Mouse (Mus musculus): ENCODE data around the gene Gmcl1. TPM values are rescaled to one million over a fixed set of nuclear protein-coding genes. Genes with fewer than 3 reads are reported as not detected.

Gmcl1 gene
- total and polyA plus RNA-seq, 3 experiments, result 15.9 to 67.0 (median 21.5) TPM

- no peak for TF ChIP-seq GABPA (IDR thresholded peaks at IDR 0.05; ENCODE audit: low read depth, low read length)
- peak; percentile 67; the same call in 1 of the 2 replicates for TF ChIP-seq POLR2AphosphoS2 (IDR thresholded peaks at IDR 0.05; ENCODE audit: low read length)
These were observed 63.9 kb downstream of the Gmcl1 start (continued) for GRCm38 (mm10) chr6:86669240-86669727.

GRCm38 (mm10) chr6:86668580-86669239, 64.5 kb downstream of the Gmcl1 start, which contains the start of gene Mxd1:
TSS of gene Mxd1 (minus strand) at chr6:86669161.
- Histone ChIP-seq H3K4me1 (ENCODE audit: control insufficient read depth in 1 of 2, insufficient read depth in 2 of 2, low read length in 2 of 2) (peaks cover 12 to 22% of the 10 kb centered on the region in 2 experiments), H3K4me3 (ENCODE audit: control insufficient read depth in 1 of 2, insufficient read depth in 1 of 2, low read depth in 2 of 2, low read length in 2 of 2) (peak within 1 kb of the TSS; percentile 85 to 89), H3K79me2 (ENCODE audit: control insufficient read depth, insufficient read depth, low read length, poor library complexity) (peaks cover 3% of the 10 kb centered on the region), H3K36me3 (ENCODE audit: control insufficient read depth in 1 of 2, insufficient read depth in 2 of 2, low read length in 2 of 2) (peaks cover 0 to 19% of the 10 kb centered on the region in 2 experiments; a peak in 2 of 4 replicates), H3K27ac (ENCODE audit: control insufficient read depth, low read depth, low read length) (no peak within 1 kb of the TSS; the same call in 1 of the 2 replicates), H3K27me3 (ENCODE audit: control insufficient read depth in 1 of 2, insufficient read depth in 2 of 2, low read length in 2 of 2) (no peaks in the 10 kb centered on the region), H3K9me3 (replicated peaks; ENCODE audit: insufficient read depth, low read length) (no peaks in the 10 kb centered on the region), H3K9ac (ENCODE audit: control insufficient read depth, low read depth, low read length, poor library complexity, severe bottlenecking) (peak within 1 kb of the TSS; percentile 84)
- DNase-seq (ENCODE audit: low read depth, low spot score), result no peak
- no peak; the same call in 1 of the 2 replicates for TF ChIP-seq MAX (IDR thresholded peaks at IDR 0.05; ENCODE audit: low read length)
- peak; percentile 46 to 84; a peak in 3 of 4 replicates for TF ChIP-seq POLR2A (IDR thresholded peaks at IDR 0.05; ENCODE audit: control insufficient read depth in 1 of 2, insufficient read depth in 1 of 2, low read depth in 1 of 2, low read length in 2 of 2, poor library complexity in 1 of 2)
- TF ChIP-seq HCFC1 (IDR thresholded peaks at IDR 0.05; ENCODE audit: low read depth, low read length), result 0 out of 2 replicates have a peak, but pooled peaks have one; percentile 12
- peak; percentile 54; the same call in 1 of the 2 replicates for TF ChIP-seq NELFE (IDR thresholded peaks at IDR 0.05; ENCODE audit: low read depth, low read length)
- 0 out of 2 replicates have a peak, but pooled peaks have one; percentile 47 for TF ChIP-seq MXI1 (IDR thresholded peaks at IDR 0.05; ENCODE audit: low read depth, low read length)

- peaks cover 12 to 22% of the 10 kb centered on the region in 2 experiments for H3K4me1 ChIP-seq (ENCODE audit: control insufficient read depth in 1 of 2, insufficient read depth in 2 of 2, low read length in 2 of 2)
- H3K4me3 ChIP-seq (ENCODE audit: control insufficient read depth in 1 of 2, insufficient read depth in 1 of 2, low read depth in 2 of 2, low read length in 2 of 2), result no peak overlapping the region
- peak; percentile 16 for DNase-seq (ENCODE audit: low read depth, low spot score)
- 0 out of 2 replicates have a peak overlapping the region, but pooled peaks have one; percentile 99 for H3K27ac ChIP-seq (ENCODE audit: control insufficient read depth, low read depth, low read length)
- H3K27me3 ChIP-seq (ENCODE audit: control insufficient read depth in 1 of 2, insufficient read depth in 2 of 2, low read length in 2 of 2), result no peaks in the 10 kb centered on the region
- H3K9ac ChIP-seq (ENCODE audit: control insufficient read depth, low read depth, low read length, poor library complexity, severe bottlenecking), result no peak overlapping the region
- peaks cover 3% of the 10 kb centered on the region for H3K79me2 ChIP-seq (ENCODE audit: control insufficient read depth, insufficient read depth, low read length, poor library complexity)
- H3K9me3 ChIP-seq (replicated peaks; ENCODE audit: insufficient read depth, low read length), result no peaks in the 10 kb centered on the region
- H3K36me3 ChIP-seq (ENCODE audit: control insufficient read depth in 1 of 2, insufficient read depth in 2 of 2, low read length in 2 of 2), result peaks cover 0 to 19% of the 10 kb centered on the region in 2 experiments; a peak in 2 of 4 replicates
- TF ChIP-seq TAL1 (IDR thresholded peaks at IDR 0.05; ENCODE audit: low read length) (no peak), MXI1 (IDR thresholded peaks at IDR 0.05; ENCODE audit: low read depth, low read length) (no peak), MYC (IDR thresholded peaks at IDR 0.05; ENCODE audit: low read depth, low read length) (no peak), E2F4 (IDR thresholded peaks at IDR 0.05; ENCODE audit: borderline replicate concordance, low read depth, low read length) (no peak), NRF1 (IDR thresholded peaks at IDR 0.05; ENCODE audit: insufficient read depth, low read depth, low read length, poor library complexity, severe bottlenecking) (no peak), ZNF384 (IDR thresholded peaks at IDR 0.05; ENCODE audit: low read depth, low read length) (no peak), UBTF (IDR thresholded peaks at IDR 0.05; ENCODE audit: borderline replicate concordance, insufficient read depth, low read depth, low read length) (no peak), MEF2A (IDR thresholded peaks at IDR 0.05; ENCODE audit: extremely low read depth, insufficient replicate concordance, low read depth, low read length, poor library complexity, severe bottlenecking) (no peak), BHLHE40 (IDR thresholded peaks at IDR 0.05; ENCODE audit: borderline replicate concordance, low read depth, low read length) (no peak), CHD1 (IDR thresholded peaks at IDR 0.05; ENCODE audit: low read depth, low read length) (no peak), JUND (IDR thresholded peaks at IDR 0.05; ENCODE audit: low read depth, low read length) (no peak), ZMIZ1 (IDR thresholded peaks at IDR 0.05; ENCODE audit: low read depth, low read length) (no peak)
These were observed 66.1 kb downstream of the Gmcl1 start for GRCm38 (mm10) chr6:86667061-86667460.

All from MEL (cell line).